Mouse (Mus musculus) MEL (cell line): ENCODE results near the gene Abca17.

Experiments used
- CTCF ChIP-seq, 3 experiments: IDR thresholded peaks in 2 of 3; conservative IDR thresholded peaks in 1 of 3; 2 replicates each; pipeline ENCODE4 v1.5.1; 2011 to 2012; ENCODE audit warnings: low read length in 3 of 3, low read depth in 2 of 3, mild to moderate bottlenecking in 2 of 3, improper control_type of control experiment in 1 of 3, inconsistent platforms in 1 of 3, mixed read lengths in 1 of 3, moderate library complexity in 1 of 3; ENCODE audit not compliant: control insufficient read depth in 1 of 3, insufficient read depth in 1 of 3, poor library complexity in 1 of 3, severe bottlenecking in 1 of 3
- GATA1 ChIP-seq: IDR thresholded peaks from 2 replicates; pipeline ENCODE4 v1.6.1; 2011; ENCODE audit warnings: low read depth, low read length, improper control_type of control experiment
- NRF1 ChIP-seq: IDR thresholded peaks from 2 replicates; pipeline ENCODE4 v1.6.1; 2014; ENCODE audit warnings: low read depth, mild to moderate bottlenecking, inconsistent platforms, low read length, improper control_type of control experiment, moderate library complexity; ENCODE audit not compliant: poor library complexity, insufficient read depth, severe bottlenecking
- POLR2A ChIP-seq, 2 experiments: IDR thresholded peaks; 2 replicates each; pipeline ENCODE4 v1.6.1; 2011 to 2012; ENCODE audit warnings: low read length in 2 of 2, mild to moderate bottlenecking in 2 of 2, control low read depth in 1 of 2, improper control_type of control experiment in 1 of 2, low read depth in 1 of 2, moderate library complexity in 1 of 2; ENCODE audit not compliant: control insufficient read depth in 1 of 2, insufficient read depth in 1 of 2, poor library complexity in 1 of 2
- RAD21 ChIP-seq: IDR thresholded peaks from 2 replicates; pipeline ENCODE4 v1.6.1; 2011; ENCODE audit warnings: mild to moderate bottlenecking, low read depth, low read length, improper control_type of control experiment
- SMC3 ChIP-seq: IDR thresholded peaks from 2 replicates; pipeline ENCODE4 v1.6.1; 2011; ENCODE audit warnings: low read depth, low read length, improper control_type of control experiment
- ZC3H11A ChIP-seq: IDR thresholded peaks from 2 replicates; pipeline ENCODE4 v1.6.1; 2012; ENCODE audit warnings: low read depth, mild to moderate bottlenecking, inconsistent platforms, low read length, improper control_type of control experiment

- peak in 1 of 2 experiments; percentile 67; a peak in 2 of 4 replicates for TF ChIP-seq POLR2A (IDR thresholded peaks at IDR 0.05; ENCODE audit: control insufficient read depth in 1 of 2, insufficient read depth in 1 of 2, low read depth in 1 of 2, low read length in 2 of 2, poor library complexity in 1 of 2)
- TF ChIP-seq RAD21 = peak; percentile 21
- TF ChIP-seq ZC3H11A = no peak
- peak; percentile 87 for TF ChIP-seq NRF1
- TF ChIP-seq CTCF (IDR thresholded peaks at IDR 0.05 in 2 of 3, conservative IDR thresholded peaks at IDR 0.05 in 1 of 3; ENCODE audit: control insufficient read depth in 1 of 3, insufficient read depth in 1 of 3, low read depth in 2 of 3, low read length in 3 of 3, poor library complexity in 1 of 3, severe bottlenecking in 1 of 3) = peak; percentile 88 to 95 (median 92)
- TF ChIP-seq GATA1 = no peak
- peak; percentile 29; the same call in 1 of the 2 replicates for TF ChIP-seq SMC3
Measured at GRCm38 (mm10) chr17:24351760-24352357, 991 bp upstream of the Abca17 start, which contains the start of gene Abca3.
